Mouse (Mus musculus): ENCODE measurements around the gene Lrpprc. TPM values are rescaled to one million over a fixed set of nuclear protein-coding genes. Genes with fewer than 3 reads are reported as not detected.

The Lrpprc gene
- polyA plus RNA-seq, 1 experiment from 2014 or later: 11.2 TPM

- Histone ChIP-seq H3K27me3 (replicated peaks; ENCODE audit: insufficient read depth, low read length) (no peaks in the 10 kb centered on the region), H3K9me3 (ENCODE audit: low read length) (no peaks in the 10 kb centered on the region), H3K4me3 (ENCODE audit: low read depth, low read length) (no peak overlapping the region), H3K9ac (replicated peaks; ENCODE audit: low read depth) (no peak overlapping the region), H3K27ac (ENCODE audit: low read length) (no peak overlapping the region), H3K36me3 (ENCODE audit: insufficient read depth, low read length) (peaks cover 5% of the 10 kb centered on the region), H3K4me2 (replicated peaks; ENCODE audit: low read depth, low read length) (no peak overlapping the region), H3K4me1 (ENCODE audit: insufficient read depth, low read depth, low read length) (no peaks in the 10 kb centered on the region)
- no peak for ATAC-seq
- TF ChIP-seq CTCF (IDR thresholded peaks at IDR 0.05) (no peak), EP300 (IDR thresholded peaks at IDR 0.05) (no peak)
- 78% methylated on average over 9 of the region's 9 CpGs for WGBS
- DNase-seq (ENCODE audit: low spot score): no peak
These were observed 42.4 kb downstream of the Lrpprc start for GRCm38 (mm10) chr17:84748152-84748682.

GRCm38 (mm10) chr17:84747212-84747611 is 43.4 kb downstream of the Lrpprc start:
- H3K4me1 ChIP-seq (ENCODE audit: insufficient read depth, low read depth, low read length): no peaks in the 10 kb centered on the region
- no peak for ATAC-seq
- H3K4me2 ChIP-seq (replicated peaks; ENCODE audit: low read depth, low read length): no peak overlapping the region
- no peak overlapping the region for H3K9ac ChIP-seq (replicated peaks; ENCODE audit: low read depth)
- H3K27me3 ChIP-seq (replicated peaks; ENCODE audit: insufficient read depth, low read length): no peaks in the 10 kb centered on the region
- 68% methylated on average over 6 of the region's 6 CpGs for WGBS
- no peak overlapping the region for H3K27ac ChIP-seq (ENCODE audit: low read length)
- no peak overlapping the region for H3K4me3 ChIP-seq (ENCODE audit: low read depth, low read length)
- TF ChIP-seq CTCF (IDR thresholded peaks at IDR 0.05): no peak
- TF ChIP-seq EP300 (IDR thresholded peaks at IDR 0.05): no peak
- peaks cover 4% of the 10 kb centered on the region for H3K36me3 ChIP-seq (ENCODE audit: insufficient read depth, low read length)
- DNase-seq (ENCODE audit: low spot score): no peak
- no peaks in the 10 kb centered on the region for H3K9me3 ChIP-seq (ENCODE audit: low read length)

- TF ChIP-seq CTCF (IDR thresholded peaks at IDR 0.05) (no peak), EP300 (IDR thresholded peaks at IDR 0.05) (no peak)
- Histone ChIP-seq H3K9me3 (ENCODE audit: low read length) (no peaks in the 10 kb centered on the region), H3K9ac (replicated peaks; ENCODE audit: low read depth) (no peak overlapping the region), H3K27ac (ENCODE audit: low read length) (no peak overlapping the region), H3K36me3 (ENCODE audit: insufficient read depth, low read length) (no peaks in the 10 kb centered on the region; the same call in none of the 2 replicates), H3K4me1 (ENCODE audit: insufficient read depth, low read depth, low read length) (no peaks in the 10 kb centered on the region), H3K4me2 (replicated peaks; ENCODE audit: low read depth, low read length) (no peak overlapping the region), H3K4me3 (ENCODE audit: low read depth, low read length) (no peak overlapping the region), H3K27me3 (replicated peaks; ENCODE audit: insufficient read depth, low read length) (no peaks in the 10 kb centered on the region)
- 73% methylated on average over 9 of the region's 9 CpGs for WGBS
- DNase-seq (ENCODE audit: low spot score) (no peak), ATAC-seq (no peak)
These were observed 45.6 kb downstream of the Lrpprc start for GRCm38 (mm10) chr17:84745001-84745400.

DNA sequence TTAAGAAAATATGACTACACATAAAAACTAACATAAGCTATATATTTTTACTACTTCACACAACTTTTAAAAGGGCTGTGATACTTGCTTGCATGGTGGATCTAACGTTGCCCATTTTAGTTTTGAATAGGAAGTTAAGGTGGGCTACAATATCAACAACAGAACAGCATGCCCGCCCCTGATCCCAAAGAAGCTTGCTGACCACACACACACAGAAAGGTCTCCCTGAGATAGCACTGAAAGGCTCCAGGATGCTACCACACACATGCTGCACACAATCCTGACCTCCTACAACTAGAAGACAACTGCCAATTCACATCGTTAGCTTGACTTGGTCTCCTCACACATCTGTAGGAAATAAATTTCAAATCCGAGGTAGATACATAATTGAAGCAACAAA is 46.3 kb downstream of the Lrpprc start:
- H3K4me3 ChIP-seq (ENCODE audit: low read depth, low read length): no peak overlapping the region
- TF ChIP-seq CTCF (IDR thresholded peaks at IDR 0.05) (no peak), EP300 (IDR thresholded peaks at IDR 0.05) (no peak)
- no peaks in the 10 kb centered on the region for H3K9me3 ChIP-seq (ENCODE audit: low read length)
- no peak overlapping the region for H3K9ac ChIP-seq (replicated peaks; ENCODE audit: low read depth)
- 77% methylated on average over 4 of the region's 4 CpGs for WGBS
- H3K27ac ChIP-seq (ENCODE audit: low read length): no peak overlapping the region
- no peaks in the 10 kb centered on the region for H3K4me1 ChIP-seq (ENCODE audit: insufficient read depth, low read depth, low read length)
- H3K36me3 ChIP-seq (ENCODE audit: insufficient read depth, low read length): no peaks in the 10 kb centered on the region; the same call in 1 of the 2 replicates
- H3K4me2 ChIP-seq (replicated peaks; ENCODE audit: low read depth, low read length): no peak overlapping the region
- ATAC-seq: no peak
- no peak for DNase-seq (ENCODE audit: low spot score)
- H3K27me3 ChIP-seq (replicated peaks; ENCODE audit: insufficient read depth, low read length): no peaks in the 10 kb centered on the region

DNA sequence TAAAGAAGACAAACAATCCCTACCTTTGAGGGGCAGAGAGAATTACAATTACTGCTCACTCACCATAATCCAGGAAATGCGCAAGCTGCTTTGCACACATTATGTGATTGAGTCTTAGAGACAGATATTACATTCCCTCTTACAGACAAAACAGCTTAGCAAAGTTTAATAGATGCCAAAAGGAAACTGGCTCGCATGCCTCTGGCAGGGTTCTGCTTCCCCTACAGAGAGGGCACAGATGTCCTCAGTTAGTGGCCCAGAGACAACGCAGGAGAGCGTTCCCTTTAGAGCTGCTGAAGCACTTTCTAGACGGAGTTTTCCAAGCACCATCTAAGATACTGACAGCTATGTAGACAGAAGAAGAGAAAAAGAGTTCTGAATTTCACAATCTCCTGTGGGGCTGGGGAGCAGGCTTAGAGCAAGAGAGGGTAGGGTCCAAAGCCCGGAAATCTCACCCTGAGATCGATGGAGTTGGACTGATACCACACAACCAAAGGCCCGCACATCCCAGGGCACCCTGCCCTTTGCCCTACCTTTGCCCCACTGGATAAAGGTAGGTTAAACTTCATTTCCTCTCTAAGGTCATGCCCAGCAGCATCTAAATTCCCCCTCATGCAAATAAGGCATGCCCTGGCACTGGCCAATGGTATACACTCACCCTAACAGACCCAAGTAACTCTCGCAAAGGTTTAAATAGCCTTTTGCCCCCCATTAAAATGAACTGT is 52.4 kb downstream of the Lrpprc start:
- no peak overlapping the region for H3K4me3 ChIP-seq (ENCODE audit: low read depth, low read length)
- H3K27ac ChIP-seq (ENCODE audit: low read length): no peak overlapping the region
- no peak overlapping the region for H3K9ac ChIP-seq (replicated peaks; ENCODE audit: low read depth)
- 85% methylated on average over 9 of the region's 9 CpGs for WGBS
- H3K9me3 ChIP-seq (ENCODE audit: low read length): no peaks in the 10 kb centered on the region
- TF ChIP-seq EP300 (IDR thresholded peaks at IDR 0.05) (no peak), CTCF (IDR thresholded peaks at IDR 0.05) (no peak)
- no peaks in the 10 kb centered on the region for H3K36me3 ChIP-seq (ENCODE audit: insufficient read depth, low read length)
- DNase-seq (ENCODE audit: low spot score) (no peak), ATAC-seq (no peak)
- H3K4me1 ChIP-seq (ENCODE audit: insufficient read depth, low read depth, low read length): no peaks in the 10 kb centered on the region
- no peak overlapping the region for H3K4me2 ChIP-seq (replicated peaks; ENCODE audit: low read depth, low read length)
- no peaks in the 10 kb centered on the region for H3K27me3 ChIP-seq (replicated peaks; ENCODE audit: insufficient read depth, low read length)

DNA sequence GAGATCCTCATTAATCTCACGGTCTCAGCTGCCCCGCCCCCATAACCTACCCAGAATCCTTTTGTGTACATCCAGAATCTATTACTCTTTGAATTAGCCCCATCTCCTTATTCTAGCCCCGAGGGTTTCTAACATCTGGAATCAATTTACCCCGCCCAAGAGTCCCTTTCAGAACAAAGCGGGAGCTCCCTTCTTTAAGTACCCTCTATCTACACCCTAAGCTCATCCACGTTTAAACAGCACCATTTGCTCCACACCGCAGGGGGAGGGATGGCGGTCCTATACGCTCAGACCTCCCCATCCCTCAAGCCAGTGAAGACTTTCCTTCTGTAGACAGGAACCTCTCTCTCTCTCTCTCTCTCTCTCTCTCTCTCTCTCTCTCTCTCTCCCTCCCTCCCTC is 53.9 kb downstream of the Lrpprc start:
- no peaks in the 10 kb centered on the region for H3K4me1 ChIP-seq (ENCODE audit: insufficient read depth, low read depth, low read length)
- no peak overlapping the region for H3K9ac ChIP-seq (replicated peaks; ENCODE audit: low read depth)
- H3K9me3 ChIP-seq (ENCODE audit: low read length): no peaks in the 10 kb centered on the region
- no peak overlapping the region for H3K27ac ChIP-seq (ENCODE audit: low read length)
- H3K4me3 ChIP-seq (ENCODE audit: low read depth, low read length): no peak overlapping the region
- ATAC-seq: no peak
- 74% methylated on average over 9 of the region's 9 CpGs for WGBS
- H3K27me3 ChIP-seq (replicated peaks; ENCODE audit: insufficient read depth, low read length): no peaks in the 10 kb centered on the region
- H3K4me2 ChIP-seq (replicated peaks; ENCODE audit: low read depth, low read length): no peak overlapping the region
- no peaks in the 10 kb centered on the region for H3K36me3 ChIP-seq (ENCODE audit: insufficient read depth, low read length)
- DNase-seq (ENCODE audit: low spot score): no peak
- TF ChIP-seq CTCF (IDR thresholded peaks at IDR 0.05) (no peak), EP300 (IDR thresholded peaks at IDR 0.05) (no peak)
